Mouse (Mus musculus) liver, adult 2 months (tissue): Measurements from ENCODE around the gene A930017K11Rik. TPM values are rescaled to one million over a fixed set of nuclear protein-coding genes. Genes with fewer than 3 reads are reported as not detected.

Experiments used
- DNase-seq: peaks from one replicate; pipeline ENCODE4 v3.0.0-alpha.2; 2011; ENCODE audit warnings: low read depth, low spot score; ENCODE audit errors: extremely low read depth
- H3K27ac ChIP-seq: fragments of 200-500 bp; replicated peaks from 2 replicates; pipeline ENCODE4 v1.5.1; 2012; ENCODE audit warnings: low read depth, mild to moderate bottlenecking, control low read depth, inconsistent platforms, low read length; ENCODE audit not compliant: insufficient read depth
- H3K27me3 ChIP-seq: fragments of 200-500 bp; 2 replicates; pipeline ENCODE4 v1.6.1; 2012; ENCODE audit warnings: mild to moderate bottlenecking, moderate library complexity, low read length, inconsistent platforms; ENCODE audit not compliant: control insufficient read depth, insufficient read depth
- H3K36me3 ChIP-seq: fragments of 200-500 bp; 2 replicates; pipeline ENCODE4 v1.6.1; 2012; ENCODE audit warnings: low read length, inconsistent platforms; ENCODE audit not compliant: control insufficient read depth, insufficient read depth
- H3K4me1 ChIP-seq: fragments of 200-500 bp; 2 replicates; pipeline ENCODE4 v1.6.1; 2011; ENCODE audit warnings: low read length; ENCODE audit not compliant: control insufficient read depth, insufficient read depth
- H3K4me3 ChIP-seq: fragments of 200-500 bp; 2 replicates; pipeline ENCODE4 v1.5.1; 2011; ENCODE audit warnings: low read depth, mild to moderate bottlenecking, control low read depth, low read length, moderate library complexity; ENCODE audit not compliant: insufficient read depth
- H3K79me2 ChIP-seq: fragments of 200-500 bp; 2 replicates; pipeline ENCODE4 v1.6.1; 2012; ENCODE audit warnings: inconsistent platforms, mild to moderate bottlenecking, low read length, moderate library complexity; ENCODE audit not compliant: control insufficient read depth, insufficient read depth
- H3K9ac ChIP-seq: fragments of 200-500 bp; 2 replicates; pipeline ENCODE4 v1.6.1; 2012; ENCODE audit warnings: low read depth, mild to moderate bottlenecking, control low read depth, inconsistent platforms, low read length
- CTCF ChIP-seq: fragments of 200-500 bp; IDR thresholded peaks from 2 replicates; pipeline ENCODE4 v1.5.1; 2011; ENCODE audit warnings: low read depth, low read length, control low read depth
- POLR2A ChIP-seq: fragments of 200-500 bp; IDR thresholded peaks from 2 replicates; pipeline ENCODE4 v1.6.1; 2011; ENCODE audit warnings: low read length, control low read depth; ENCODE audit not compliant: insufficient read depth; ENCODE audit errors: extremely low read depth
- WGBS: fragments of 180-500 bp; shearing (Covaris S2); methylation state at CpG from one replicate; pipeline ENCODE4 v1.1.7; 2018; 5-methylcytosine and 5-hydroxymethylcytosine counted together
- polyA plus RNA-seq: library from polyadenylated mRNA; depleted of rRNA; stranded (reverse); fragments of >200 nt; gene quantifications from 2 replicates; pipeline ENCODE4 v1.2.3, GENCODE M21; 2012
- total RNA-seq: library from RNA; depleted of rRNA; stranded (reverse); fragments of >200 nt; gene quantifications from 2 replicates; pipeline ENCODE4 v1.2.3, GENCODE M21; 2014

A930017K11Rik gene
- total and polyA plus RNA-seq, 2 experiments: not detected

- Histone ChIP-seq H3K36me3 (no peaks in the 10 kb centered on the region), H3K27ac (peak within 1 kb of the TSS; percentile 89), H3K4me3 (peak within 1 kb of the TSS; percentile 98), H3K9ac (peak within 1 kb of the TSS; percentile 85), H3K79me2 (peaks cover 25% of the 10 kb centered on the region), H3K27me3 (no peaks in the 10 kb centered on the region), H3K4me1 (peaks cover 17% of the 10 kb centered on the region)
- peak; percentile 24 for DNase-seq
- under 1% methylated on average over 77 of the region's 78 CpGs for WGBS
- TF ChIP-seq POLR2A: 0 out of 2 replicates have a peak, but pooled peaks have one; percentile 14
- TF ChIP-seq CTCF: no peak
These were observed 33.1 kb downstream of the A930017K11Rik start, which contains the start of gene Rab40c for GRCm38 (mm10) chr17:25919144-25919785. Gene Rab40c, minus strand, starts transcription at chr17:25919727.

GRCm38 (mm10) chr17:25918037-25918750, 34.2 kb downstream of the A930017K11Rik start:
- Histone ChIP-seq H3K36me3 (no peaks in the 10 kb centered on the region), H3K4me1 (peaks cover 26% of the 10 kb centered on the region), H3K27ac (no peak overlapping the region), H3K27me3 (no peaks in the 10 kb centered on the region), H3K9ac (peak overlapping the region; percentile 85), H3K4me3 (peak overlapping the region; percentile 98), H3K79me2 (peaks cover 29% of the 10 kb centered on the region)
- 82% methylated on average over 9 of the region's 9 CpGs for WGBS
- TF ChIP-seq CTCF (no peak), POLR2A (no peak)
- no peak for DNase-seq

GRCm38 (mm10) chr17:25916931-25917647, 35.3 kb downstream of the A930017K11Rik start:
- Histone ChIP-seq H3K79me2 (peaks cover 29% of the 10 kb centered on the region), H3K27ac (no peak overlapping the region), H3K9ac (no peak overlapping the region), H3K4me3 (no peak overlapping the region), H3K36me3 (no peaks in the 10 kb centered on the region), H3K27me3 (no peaks in the 10 kb centered on the region), H3K4me1 (peaks cover 27% of the 10 kb centered on the region)
- TF ChIP-seq CTCF: no peak
- no peak for TF ChIP-seq POLR2A
- whole genome bisulfite sequencing: 45% methylated on average over 8 of the region's 8 CpGs
- DNase-seq: no peak

GRCm38 (mm10) chr17:25914295-25914694, 38.1 kb downstream of the A930017K11Rik start:
- H3K9ac ChIP-seq: no peak overlapping the region
- H3K27me3 ChIP-seq: no peaks in the 10 kb centered on the region
- 26% methylated on average over 4 of the region's 4 CpGs for whole genome bisulfite sequencing
- H3K36me3 ChIP-seq: no peaks in the 10 kb centered on the region
- H3K4me1 ChIP-seq: peaks cover 30% of the 10 kb centered on the region
- no peak for DNase-seq
- H3K4me3 ChIP-seq: no peak overlapping the region
- TF ChIP-seq POLR2A (no peak), CTCF (no peak)
- H3K79me2 ChIP-seq: peaks cover 42% of the 10 kb centered on the region
- peak overlapping the region; percentile 11 for H3K27ac ChIP-seq

GRCm38 (mm10) chr17:25913877-25914275, 38.5 kb downstream of the A930017K11Rik start:
- H3K4me3 ChIP-seq: no peak overlapping the region
- H3K9ac ChIP-seq: no peak overlapping the region
- no peak for DNase-seq
- H3K27ac ChIP-seq: peak overlapping the region; percentile 56
- H3K4me1 ChIP-seq: peaks cover 30% of the 10 kb centered on the region
- H3K36me3 ChIP-seq: no peaks in the 10 kb centered on the region
- H3K27me3 ChIP-seq: no peaks in the 10 kb centered on the region
- WGBS: 45% methylated on average over 1 of the region's 1 CpGs
- TF ChIP-seq POLR2A (no peak), CTCF (no peak)
- peaks cover 40% of the 10 kb centered on the region for H3K79me2 ChIP-seq
